Mouse (Mus musculus): ENCODE data around the gene Rnh1. TPM values are rescaled to one million over a fixed set of nuclear protein-coding genes. Genes with fewer than 3 reads are reported as not detected.

Rnh1 gene
- 31.5 and 34.6 TPM in 2 replicates for polyA plus RNA-seq (2012; rRNA removed)

GRCm38 (mm10) chr7:141172116-141173006 lies at the start of gene Rnh1:
Rnh1 (minus strand) TSS chr7:141172857.

GRCm38 (mm10) chr7:141215101-141215879 lies 42.6 kb upstream of the Rnh1 start, which contains the start of gene Rassf7:
Rassf7 (plus strand) TSS chr7:141215860.

GRCm38 (mm10) chr7:141213605-141214235 lies 41.1 kb upstream of the Rnh1 start, which contains the start of gene Lmntd2:
Lmntd2 (minus strand) TSS chr7:141214080.

GRCm38 (mm10) chr7:141193948-141194347 lies 21.3 kb upstream of the Rnh1 start, which contains the start of the genes Hras and Lrrc56:
Hras (minus strand) TSS chr7:141194005.
Lrrc56 (plus strand) TSS chr7:141194157.

GRCm38 (mm10) chr7:141122245-141122644 lies 50.4 kb downstream of the Rnh1 start, which contains the start of gene Ptdss2:
Ptdss2 (plus strand) TSS chr7:141122382.

DNA sequence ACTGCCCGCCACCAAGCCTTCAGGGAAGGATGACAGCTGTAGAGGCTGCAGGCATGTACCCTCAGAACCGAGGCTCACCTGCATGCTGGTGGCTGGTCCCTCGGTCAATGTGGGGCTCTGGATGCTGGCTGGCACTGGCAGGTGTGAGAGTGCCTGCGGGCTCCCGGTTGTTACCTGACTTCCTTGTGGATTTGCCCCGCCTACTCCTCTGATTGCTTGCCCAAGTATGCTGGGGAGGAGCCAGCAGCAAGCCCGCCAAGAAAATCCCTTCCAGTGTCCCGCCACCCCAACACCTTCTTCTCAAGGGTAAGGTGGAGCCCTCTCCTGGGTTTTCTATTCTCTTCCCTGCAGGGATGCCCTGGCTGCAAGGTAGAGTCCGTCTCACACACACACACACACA lies 55.0 kb downstream of the Rnh1 start, which contains the start of gene Ano9:
TSS of gene Ano9 (minus strand) at position 171 of the 400 bp plus-strand sequence.

Other genes starting within 250 kb of the Rnh1 start
- 9.8 and 11.2 TPM in 2 replicates for gene Pgghg, start 231.5 kb downstream of the Rnh1 start, polyA plus RNA-seq (2012; rRNA removed)
- 0.48 and 7.3 TPM in 2 replicates for gene Ifitm5, start 222.6 kb downstream of the Rnh1 start, polyA plus RNA-seq (2012; rRNA removed)
- 0.21 TPM in 1 of 2 replicates, not detected in the other for gene Gm45717, start 216.9 kb downstream of the Rnh1 start, polyA plus RNA-seq (2012; rRNA removed)
- gene Ifitm2, start 216.9 kb downstream of the Rnh1 start, polyA plus RNA-seq (2012; rRNA removed): 139 and 160 TPM in 2 replicates
- 33.6 and 57.6 TPM in 2 replicates for gene Ifitm1, start 205.6 kb downstream of the Rnh1 start, polyA plus RNA-seq (2012; rRNA removed)
- 43.6 and 46.5 TPM in 2 replicates for gene Ifitm3, start 162.1 kb downstream of the Rnh1 start, polyA plus RNA-seq (2012; rRNA removed)
- gene Ifitm6, start 154.9 kb downstream of the Rnh1 start, polyA plus RNA-seq (2012; rRNA removed): 0.56 and 0.82 TPM in 2 replicates
- gene Gm17387, start 143.7 kb downstream of the Rnh1 start, polyA plus RNA-seq (2012; rRNA removed): not detected in 2 replicates
- gene B4galnt4, start 111.8 kb downstream of the Rnh1 start, polyA plus RNA-seq (2012; rRNA removed): 186 and 189 TPM in 2 replicates
- 0.04 and 1.6 TPM in 2 replicates for gene Pkp3, start 94.6 kb downstream of the Rnh1 start, polyA plus RNA-seq (2012; rRNA removed)
- gene Sigirr, start 72.3 kb downstream of the Rnh1 start, polyA plus RNA-seq (2012; rRNA removed): 2.3 and 2.5 TPM in 2 replicates
- 0.92 and 1.00 TPM in 2 replicates for gene Ano9, start 55.1 kb downstream of the Rnh1 start, polyA plus RNA-seq (2012; rRNA removed)
- gene Ptdss2, start 50.5 kb downstream of the Rnh1 start, polyA plus RNA-seq (2012; rRNA removed): 57.7 and 58.1 TPM in 2 replicates
- 203 and 213 TPM in 2 replicates for gene Hras, start 21.1 kb upstream of the Rnh1 start, polyA plus RNA-seq (2012; rRNA removed)
- gene Lrrc56, start 21.3 kb upstream of the Rnh1 start, polyA plus RNA-seq (2012; rRNA removed): 14.1 and 14.9 TPM in 2 replicates
- 0.92 and 0.97 TPM in 2 replicates for gene Lmntd2, start 41.2 kb upstream of the Rnh1 start, polyA plus RNA-seq (2012; rRNA removed)
- gene Rassf7, start 43.0 kb upstream of the Rnh1 start, polyA plus RNA-seq (2012; rRNA removed): 20.3 and 23.3 TPM in 2 replicates
- gene Phrf1, start 55.9 kb upstream of the Rnh1 start, polyA plus RNA-seq (2012; rRNA removed): 24.7 and 26.9 TPM in 2 replicates
- gene Irf7, start 93.6 kb upstream of the Rnh1 start, polyA plus RNA-seq (2012; rRNA removed): 4.2 and 6.9 TPM in 2 replicates
- gene Cdhr5, start 103.9 kb upstream of the Rnh1 start, polyA plus RNA-seq (2012; rRNA removed): 0.04 and 0.08 TPM in 2 replicates
- 1.5 and 2.2 TPM in 2 replicates for gene Sct, start 106.3 kb upstream of the Rnh1 start, polyA plus RNA-seq (2012; rRNA removed)
- gene Drd4, start 119.1 kb upstream of the Rnh1 start, polyA plus RNA-seq (2012; rRNA removed): 0.66 and 0.71 TPM in 2 replicates
- gene Deaf1, start 154.8 kb upstream of the Rnh1 start, polyA plus RNA-seq (2012; rRNA removed): 67.1 and 68.9 TPM in 2 replicates
- gene Tmem80, start 154.9 kb upstream of the Rnh1 start, polyA plus RNA-seq (2012; rRNA removed): 53.0 TPM in 2 replicates
- gene Eps8l2, start 166.0 kb upstream of the Rnh1 start, polyA plus RNA-seq (2012; rRNA removed): 1.3 and 3.0 TPM in 2 replicates
- 245 and 264 TPM in 2 replicates for gene Taldo1, start 219.3 kb upstream of the Rnh1 start, polyA plus RNA-seq (2012; rRNA removed)
- gene Gatd1, start 241.3 kb upstream of the Rnh1 start, polyA plus RNA-seq (2012; rRNA removed): 69.5 and 71.9 TPM in 2 replicates